Mouse (Mus musculus) kidney, adult 11 months (tissue): ENCODE data around the gene Sult3a1.
"Not testable (repeated sequence)": the region's sequence is repeated elsewhere in the genome, so short reads cannot be mapped to it uniquely, and the experiment has no call there.

Source experiments
- DNase-seq: peaks from one replicate; pipeline ENCODE4 v3.0.0; 2022

The Sult3a1 gene

DNA sequence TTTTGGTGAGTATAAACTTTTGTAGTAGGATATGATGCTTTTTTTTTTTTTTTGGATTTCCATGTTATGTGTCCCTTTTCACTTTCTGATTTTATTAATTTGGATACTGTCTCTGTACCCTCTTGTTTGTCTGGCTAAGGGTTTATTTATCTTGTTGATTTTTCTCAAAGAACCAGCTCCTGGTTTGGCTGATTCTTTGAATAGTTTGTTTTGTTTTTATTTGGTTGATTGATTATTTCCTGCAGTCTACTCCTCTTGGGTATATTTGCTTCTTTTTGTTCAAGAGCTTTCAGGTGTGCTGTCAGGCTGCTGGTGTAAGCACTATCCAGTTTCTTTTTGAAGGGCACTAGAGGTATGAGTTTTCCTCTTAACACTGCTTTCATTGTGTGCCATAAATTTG lies at the start of gene Sult3a1:
Gene Sult3a1, plus strand, starts transcription at position 301 of the 400 bp plus-strand sequence.
- no peak for DNase-seq

DNA sequence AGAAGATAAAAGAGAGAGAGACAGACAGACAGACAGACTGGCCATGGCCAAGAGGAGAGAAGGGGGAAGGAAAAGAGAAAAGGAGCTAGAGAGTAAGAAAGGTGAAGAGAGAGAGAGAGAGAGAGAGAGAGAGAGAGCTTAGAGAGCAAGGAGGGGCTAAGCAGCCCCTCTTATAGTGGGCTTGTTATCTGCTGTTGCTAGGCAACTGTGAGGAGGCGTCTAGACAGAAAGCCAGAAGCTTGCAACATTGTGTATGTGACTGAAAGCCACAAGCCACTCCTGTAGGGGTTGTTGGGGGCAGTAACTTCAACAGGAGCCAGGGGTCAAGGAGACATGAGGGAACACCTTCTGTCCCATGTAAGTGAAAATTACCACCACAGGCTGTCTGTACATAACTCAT lies 45.7 kb upstream of the Sult3a1 start:
- DNase-seq: no peak

DNA sequence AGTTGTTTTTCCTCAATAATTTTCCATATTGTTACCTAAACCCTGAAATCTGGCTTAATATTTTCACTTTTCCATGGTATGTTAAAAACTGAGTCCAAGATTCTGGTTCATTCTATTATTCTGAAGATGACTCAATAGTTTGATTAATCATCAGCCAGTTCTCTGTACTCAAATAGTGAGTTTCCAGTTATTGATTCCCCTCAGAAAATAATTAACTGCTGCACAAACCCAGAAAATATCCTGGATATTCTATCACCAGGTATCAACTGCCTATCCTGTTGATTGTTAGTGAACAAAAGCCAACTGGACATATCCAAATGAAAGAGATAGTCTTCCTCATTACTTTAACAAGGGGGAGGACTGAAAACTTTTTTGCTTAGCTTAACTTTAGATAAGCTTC lies 43.3 kb upstream of the Sult3a1 start:
- no peak for DNase-seq

DNA sequence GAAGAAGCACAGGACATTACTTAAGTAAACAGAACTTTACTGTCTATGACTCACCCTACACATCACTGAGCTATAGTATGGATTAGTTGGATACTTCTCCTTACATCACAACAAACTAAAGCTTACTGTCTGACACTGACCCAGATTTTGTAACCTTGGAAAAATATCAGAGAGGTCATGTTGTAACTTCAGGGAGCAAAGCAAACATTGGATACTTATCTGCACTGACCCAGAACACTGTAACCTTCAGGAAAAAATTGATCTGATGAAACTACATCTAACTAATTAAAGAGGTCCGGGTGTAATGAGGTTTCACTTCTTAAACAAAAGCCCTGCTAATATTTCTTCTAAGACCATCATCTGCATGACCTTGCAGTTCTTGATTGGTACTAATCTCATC lies 40.6 kb upstream of the Sult3a1 start:
- DNase-seq: no peak

DNA sequence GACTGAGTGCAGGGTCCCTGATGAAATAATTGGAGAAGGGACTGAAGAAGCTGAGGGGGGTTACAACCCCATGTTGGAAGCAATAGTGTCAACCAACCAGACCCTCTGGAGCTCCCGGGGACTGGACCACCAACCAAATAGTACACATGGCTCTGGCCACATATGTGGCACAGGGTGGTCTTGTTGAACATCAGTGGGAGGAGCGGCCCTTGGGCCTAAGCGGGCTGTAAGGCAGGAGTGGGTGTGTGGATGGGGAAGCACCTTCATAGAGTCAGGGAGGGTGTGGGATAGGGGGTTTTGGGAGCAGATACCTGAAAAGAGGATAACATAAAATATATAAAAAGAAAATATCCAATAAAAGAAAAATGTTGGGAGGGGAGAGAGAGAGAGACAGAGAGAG lies 36.6 kb upstream of the Sult3a1 start:
- DNase-seq: no peak

DNA sequence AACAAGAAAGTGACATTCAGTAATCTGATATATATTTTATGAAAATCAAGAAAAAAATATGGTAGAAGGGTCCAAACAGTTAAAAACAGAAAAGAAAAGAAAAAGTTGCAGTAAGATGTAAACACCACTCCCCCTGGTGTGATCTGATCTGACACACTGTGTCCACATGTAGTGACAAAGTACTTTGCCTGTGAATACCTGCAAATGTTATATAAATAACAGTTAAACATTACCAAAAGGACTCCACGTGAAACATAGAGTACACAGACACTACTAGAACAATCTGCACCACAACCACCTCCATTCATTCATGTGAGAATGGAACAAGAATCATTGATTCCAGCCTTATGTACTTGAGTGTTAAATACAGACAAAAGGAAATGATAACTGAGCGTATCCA lies 8.5 kb downstream of the Sult3a1 start:
- DNase-seq: no peak

DNA sequence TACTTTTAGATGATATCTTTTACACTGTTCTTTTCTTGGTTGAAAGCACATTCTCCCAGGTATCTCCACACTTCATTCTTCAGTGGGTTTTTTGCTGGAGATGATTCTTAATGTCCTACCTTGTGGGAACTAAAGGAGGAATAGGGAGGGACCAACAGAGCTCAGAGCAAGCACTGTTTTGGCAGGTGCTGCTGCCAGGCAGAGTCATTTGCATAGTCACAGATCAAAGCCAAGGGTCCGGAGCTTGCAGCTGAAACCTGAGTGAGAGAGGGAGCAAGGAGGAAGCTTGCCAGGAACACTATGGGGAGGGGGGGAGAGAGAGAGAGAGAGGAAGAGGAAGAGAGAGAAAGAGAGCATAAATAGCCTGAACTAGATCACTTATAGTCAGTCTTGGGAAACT lies 12.9 kb downstream of the Sult3a1 start:
- DNase-seq: peak; percentile 21

DNA sequence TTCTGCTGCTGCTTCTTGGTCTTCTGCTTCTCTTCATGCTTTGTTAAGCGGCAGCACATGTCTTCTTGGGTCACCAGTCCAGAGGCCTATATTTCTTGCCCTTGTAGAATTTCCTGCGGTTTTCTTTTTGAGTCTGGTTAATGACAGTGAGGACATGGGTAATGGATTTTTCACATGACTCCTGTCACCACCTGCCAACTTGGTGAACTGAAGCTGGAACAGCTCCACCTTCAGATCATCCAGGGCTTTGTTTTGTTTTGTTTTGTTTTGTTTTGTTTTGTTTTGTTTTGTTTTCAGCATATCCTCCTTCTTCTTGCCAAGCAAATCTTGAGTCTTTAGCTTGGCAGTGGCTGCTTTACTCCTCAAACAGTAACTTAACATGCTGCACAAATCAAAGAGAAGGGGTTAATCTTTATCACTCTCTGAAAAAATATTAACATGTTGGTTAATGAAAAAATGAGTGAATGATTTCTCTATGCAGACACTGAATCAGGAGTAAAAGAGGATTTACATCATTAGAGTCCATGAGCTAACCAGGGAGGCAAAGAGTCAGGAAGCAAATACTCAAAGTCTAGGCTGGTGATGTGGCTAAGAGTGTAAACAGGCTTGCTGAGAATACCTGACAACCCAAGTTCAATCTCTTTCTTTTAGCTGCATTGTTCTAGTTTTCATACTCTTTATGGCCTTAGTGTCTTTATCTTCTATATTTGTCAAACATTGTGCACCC lies 15.3 kb downstream of the Sult3a1 start:
- DNase-seq: peak; percentile 79

DNA sequence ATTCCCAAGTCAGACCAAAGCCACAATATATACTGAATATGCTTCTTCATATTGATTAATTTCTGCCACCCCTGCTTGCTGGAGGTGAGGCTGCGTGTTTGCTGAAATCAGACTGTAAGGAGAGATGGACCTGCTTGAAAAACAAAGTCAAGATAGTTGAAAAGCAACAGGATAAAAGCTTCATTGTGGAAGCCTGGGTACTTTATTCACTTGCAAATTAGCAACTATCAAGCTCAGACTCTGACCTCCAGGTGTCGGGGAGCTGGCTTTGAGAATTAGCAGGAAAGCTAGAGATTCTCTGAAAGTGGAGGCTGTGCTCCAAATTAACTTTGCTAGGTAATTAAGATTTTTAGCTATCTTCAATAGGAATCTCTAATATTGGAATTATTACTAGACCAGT lies 24.9 kb downstream of the Sult3a1 start:
- DNase-seq: not testable (repeated sequence)

DNA sequence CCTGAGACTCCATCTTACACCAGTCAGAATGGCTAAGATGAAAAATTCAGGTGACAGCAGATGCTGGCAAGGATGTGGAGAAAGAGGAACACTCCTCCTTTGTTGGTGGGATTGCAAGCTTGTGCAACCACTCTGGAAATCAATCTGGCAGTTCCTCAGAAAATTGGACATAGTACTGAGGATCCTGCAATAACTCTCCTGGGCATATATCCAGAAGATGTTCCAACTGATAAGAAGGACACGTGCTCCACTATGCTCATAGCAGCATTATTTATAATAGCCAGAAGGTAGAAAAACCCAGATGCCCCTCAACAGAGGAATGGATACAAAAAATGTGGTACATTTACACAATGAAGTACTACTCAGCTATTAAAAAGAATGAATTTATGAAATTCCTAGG lies 44.0 kb downstream of the Sult3a1 start:
- DNase-seq: not testable (repeated sequence)

DNA sequence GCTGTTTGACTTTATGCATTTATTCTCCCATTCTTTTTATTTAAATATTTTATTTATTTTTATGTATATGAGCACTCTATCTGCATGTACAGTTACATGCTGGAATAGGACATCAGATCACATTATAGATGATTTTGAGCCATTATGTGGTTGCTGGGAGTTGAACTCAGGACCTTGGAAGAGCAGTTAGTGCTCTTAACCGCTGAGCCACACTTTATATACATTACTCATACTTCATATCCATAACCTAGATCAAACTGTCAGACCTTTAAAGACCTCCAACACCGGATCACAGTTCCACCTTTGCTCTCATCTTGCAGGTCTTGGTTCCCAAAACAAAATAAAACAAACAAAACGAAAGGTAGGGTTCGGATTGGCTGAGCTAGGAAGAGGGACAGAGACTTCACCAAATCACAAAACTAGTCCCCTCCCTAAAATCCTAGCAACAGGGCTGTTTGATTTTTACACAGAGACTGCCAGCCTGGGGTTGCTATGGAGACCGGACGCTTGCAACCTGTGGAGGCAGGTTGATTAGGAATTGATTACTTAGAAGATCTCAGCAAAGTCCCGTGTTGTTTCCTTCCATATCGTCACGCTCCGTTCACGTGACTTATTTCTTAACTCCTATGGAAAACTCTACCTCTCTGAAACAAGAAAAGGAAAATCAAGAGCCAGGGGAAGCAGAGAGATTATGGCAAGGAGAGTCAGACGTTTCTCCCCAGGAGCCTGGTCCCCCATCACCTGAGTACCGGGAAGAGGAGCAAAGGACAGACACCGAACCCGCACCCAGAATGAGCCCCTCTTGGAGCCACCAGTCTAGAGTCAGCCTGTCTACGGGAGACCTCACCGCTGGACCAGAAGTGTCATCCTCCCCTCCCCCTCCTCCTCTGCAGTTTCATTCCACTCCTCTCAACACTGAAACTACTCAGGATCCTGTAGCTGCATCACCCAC lies 47.3 kb downstream of the Sult3a1 start, which contains the start of gene Rsph4a:
Gene Rsph4a, plus strand, starts transcription at position 582 of the 952 bp plus-strand sequence.
- peak; percentile 57 for DNase-seq

DNA sequence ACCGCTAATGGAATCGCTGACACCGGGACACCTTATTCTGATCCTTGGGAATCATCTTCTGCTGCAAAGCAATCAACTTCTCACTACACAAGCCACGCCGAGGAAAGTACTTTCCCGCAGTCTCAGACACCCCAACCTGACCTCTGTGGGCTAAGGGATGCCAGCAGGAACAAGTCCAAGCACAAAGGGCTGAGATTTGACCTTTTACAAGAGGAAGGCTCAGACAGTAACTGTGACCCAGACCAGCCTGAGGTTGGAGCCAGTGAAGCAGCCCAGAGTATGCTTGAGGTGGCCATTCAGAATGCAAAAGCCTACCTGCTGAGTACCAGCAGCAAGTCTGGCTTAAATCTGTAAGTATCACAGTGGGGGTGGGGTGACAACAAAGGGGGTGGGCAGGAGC lies 48.0 kb downstream of the Sult3a1 start:
- peak; percentile 28 for DNase-seq
